Mouse (Mus musculus) heart, postnatal 0 days (tissue): Measurements from ENCODE around the gene Gadd45a. TPM values are rescaled to one million over a fixed set of nuclear protein-coding genes. Genes with fewer than 3 reads are reported as not detected.

ENCODE experiments used
- ATAC-seq: fragments of 200-750 bp; cut with Nextera tagmentation; 2 replicates; pipeline ENCODE4 v1.8.0; 2017; ENCODE audit warnings: low read depth, moderate number of reproducible peaks, moderate library complexity; ENCODE audit not compliant: insufficient read depth
- DNase-seq: peaks from one replicate; pipeline ENCODE4 v3.0.0-alpha.2; 2016; ENCODE audit warnings: low spot score
- H3K27ac ChIP-seq: fragments of 300-500 bp; sonication (generic); 2 replicates; pipeline ENCODE4 v1.5.1; 2014; ENCODE audit warnings: low read depth, mild to moderate bottlenecking
- H3K27me3 ChIP-seq: fragments of 300-500 bp; sonication (generic); 2 replicates; pipeline ENCODE4 v1.6.1; 2014; ENCODE audit warnings: low read length, mixed read lengths; ENCODE audit not compliant: control insufficient read depth, insufficient read depth
- H3K36me3 ChIP-seq: fragments of 300-500 bp; sonication (generic); replicated peaks from 2 replicates; pipeline ENCODE4 v1.6.1; 2014; ENCODE audit warnings: low read length, mixed read lengths; ENCODE audit not compliant: control insufficient read depth, insufficient read depth
- H3K4me1 ChIP-seq: fragments of 300-500 bp; sonication (generic); 2 replicates; pipeline ENCODE4 v1.6.1; 2014; ENCODE audit warnings: antibody characterized with exemption; ENCODE audit not compliant: control insufficient read depth, insufficient read depth
- H3K4me2 ChIP-seq: fragments of 300-500 bp; sonication (generic); 2 replicates; pipeline ENCODE4 v1.6.1; 2014; ENCODE audit warnings: low read depth, mild to moderate bottlenecking, low read length, moderate library complexity
- H3K4me3 ChIP-seq: fragments of 300-500 bp; sonication (generic); 2 replicates; pipeline ENCODE4 v1.5.1; 2014; ENCODE audit warnings: low read depth, low read length
- H3K9ac ChIP-seq: fragments of 300-500 bp; sonication (generic); replicated peaks from 2 replicates; pipeline ENCODE4 v1.6.1; 2014; ENCODE audit warnings: low read depth, low read length, mixed read lengths
- H3K9me3 ChIP-seq: fragments of 300-500 bp; sonication (generic); replicated peaks from 2 replicates; pipeline ENCODE4 v1.6.1; 2016; ENCODE audit warnings: low read length; ENCODE audit not compliant: control insufficient read depth
- CTCF ChIP-seq: IDR thresholded peaks from 2 replicates; pipeline ENCODE4 v1.5.1; 2016; ENCODE audit warnings: antibody characterized with exemption, control low read depth, low read depth
- EP300 ChIP-seq: IDR thresholded peaks from 2 replicates; pipeline ENCODE4 v1.6.1; 2016; ENCODE audit warnings: antibody characterized with exemption, low read depth
- WGBS: fragments of 180-500 bp; shearing (Covaris S2); extraction: QIAGEN DNeasy Blood & Tissue Kit; methylation state at CpG from one replicate; pipeline ENCODE4 v1.1.7; 2014; 5-methylcytosine and 5-hydroxymethylcytosine counted together
- polyA plus RNA-seq: library from polyadenylated mRNA; unstranded; fragments of >200 nt; fragmentation: Nextera tagmentation; extraction: Ambion mirVana; gene quantifications from 2 replicates; pipeline ENCODE4 v1.2.1, GENCODE M21; 2015
- total RNA-seq: library from RNA; depleted of rRNA; stranded (reverse); fragments of >200 nt; gene quantifications from 2 replicates; pipeline ENCODE4 v1.2.3, GENCODE M21; 2014; ENCODE audit warnings: low replicate concordance

Gene Gadd45a
- total and polyA plus RNA-seq, 2 experiments from 2014 or later: 13.2 to 14.5 TPM

- no peaks in the 10 kb centered on the region for H3K9me3 ChIP-seq
- TF ChIP-seq EP300 (no peak), CTCF (no peak)
- 56% methylated on average over 5 of the region's 5 CpGs for WGBS
- no peak for ATAC-seq
- H3K4me3 ChIP-seq: no peak overlapping the region
- H3K36me3 ChIP-seq: no peaks in the 10 kb centered on the region
- no peak for DNase-seq
- 0 out of 2 replicates have a peak, but pooled peaks cover 3% of the 10 kb centered on the region for H3K4me1 ChIP-seq
- H3K4me2 ChIP-seq: no peak overlapping the region
- H3K27ac ChIP-seq: no peak overlapping the region
- no peaks in the 10 kb centered on the region for H3K27me3 ChIP-seq
- H3K9ac ChIP-seq: no peak overlapping the region
Measured at GRCm38 (mm10) chr6:67030846-67031245, 6.4 kb downstream of the Gadd45a start.

- Histone ChIP-seq H3K4me1 (no peaks in the 10 kb centered on the region), H3K4me2 (no peak overlapping the region), H3K9me3 (no peaks in the 10 kb centered on the region), H3K4me3 (no peak overlapping the region), H3K36me3 (no peaks in the 10 kb centered on the region), H3K27ac (no peak overlapping the region), H3K9ac (no peak overlapping the region), H3K27me3 (no peaks in the 10 kb centered on the region)
- 51% methylated on average over 2 of the region's 2 CpGs for WGBS
- DNase-seq: no peak
- TF ChIP-seq CTCF: no peak
- TF ChIP-seq EP300: no peak
- no peak for ATAC-seq
Measured at GRCm38 (mm10) chr6:67030416-67030815, 6.8 kb downstream of the Gadd45a start.

- H3K9ac ChIP-seq: no peak overlapping the region
- no peak for TF ChIP-seq CTCF
- no peak for TF ChIP-seq EP300
- no peaks in the 10 kb centered on the region for H3K27me3 ChIP-seq
- H3K36me3 ChIP-seq: no peaks in the 10 kb centered on the region
- no peak for ATAC-seq
- H3K9me3 ChIP-seq: no peaks in the 10 kb centered on the region
- 33% methylated on average over 3 of the region's 3 CpGs for WGBS
- no peak overlapping the region for H3K4me3 ChIP-seq
- no peak for DNase-seq
- no peak overlapping the region for H3K4me2 ChIP-seq
- H3K4me1 ChIP-seq: no peaks in the 10 kb centered on the region
- no peak overlapping the region for H3K27ac ChIP-seq
Measured at GRCm38 (mm10) chr6:67029987-67030386, 7.3 kb downstream of the Gadd45a start.

- Histone ChIP-seq H3K4me3 (no peak overlapping the region), H3K27me3 (no peaks in the 10 kb centered on the region), H3K9ac (no peak overlapping the region), H3K4me1 (no peaks in the 10 kb centered on the region), H3K9me3 (no peaks in the 10 kb centered on the region), H3K27ac (no peak overlapping the region), H3K36me3 (no peaks in the 10 kb centered on the region), H3K4me2 (no peak overlapping the region)
- ATAC-seq: no peak
- 47% methylated on average over 5 of the region's 5 CpGs for WGBS
- no peak for TF ChIP-seq CTCF
- TF ChIP-seq EP300: no peak
- DNase-seq: no peak
Measured at GRCm38 (mm10) chr6:67029312-67029950, 7.8 kb downstream of the Gadd45a start.

- WGBS: 71% methylated on average over 9 of the region's 9 CpGs
- H3K4me1 ChIP-seq: no peaks in the 10 kb centered on the region
- no peak overlapping the region for H3K9ac ChIP-seq
- ATAC-seq (no peak), DNase-seq (no peak)
- TF ChIP-seq CTCF (no peak), EP300 (no peak)
- no peak overlapping the region for H3K4me2 ChIP-seq
- no peaks in the 10 kb centered on the region for H3K36me3 ChIP-seq
- H3K4me3 ChIP-seq: no peak overlapping the region
- H3K9me3 ChIP-seq: no peaks in the 10 kb centered on the region
- no peaks in the 10 kb centered on the region for H3K27me3 ChIP-seq
- H3K27ac ChIP-seq: no peak overlapping the region
Measured at GRCm38 (mm10) chr6:67027438-67028142, 9.7 kb downstream of the Gadd45a start.

- TF ChIP-seq CTCF (no peak), EP300 (no peak)
- ATAC-seq (no peak), DNase-seq (no peak)
- no peaks in the 10 kb centered on the region for H3K9me3 ChIP-seq
- no peak overlapping the region for H3K27ac ChIP-seq
- H3K4me1 ChIP-seq: no peaks in the 10 kb centered on the region
- H3K27me3 ChIP-seq: no peaks in the 10 kb centered on the region
- H3K36me3 ChIP-seq: no peaks in the 10 kb centered on the region
- no peak overlapping the region for H3K4me2 ChIP-seq
- 82% methylated on average over 3 of the region's 3 CpGs for WGBS
- no peak overlapping the region for H3K9ac ChIP-seq
- H3K4me3 ChIP-seq: no peak overlapping the region
Measured at GRCm38 (mm10) chr6:67026661-67027060, 10.6 kb downstream of the Gadd45a start.
